Mouse (Mus musculus): ENCODE measurements around the gene Ell.
A peak's percentile ranks its signal among the peaks of the same experiment; 100 is the strongest.

- TF ChIP-seq CTCF (IDR thresholded peaks at IDR 0.05; ENCODE audit: low read depth) (peak; percentile 30), EP300 (IDR thresholded peaks at IDR 0.05; ENCODE audit: low read depth) (no peak)
Observed at GRCm38 (mm10) chr8:70596775-70597416, 57.6 kb downstream of the Ell start.

All from liver, postnatal 0 days (tissue).